Mouse (Mus musculus) activated CD4-positive, CD25-positive, alpha-beta regulatory T cell, adult 9 weeks (primary cell): ENCODE data around the gene Prr15l. TPM values are rescaled to one million over a fixed set of nuclear protein-coding genes. Genes with fewer than 3 reads are reported as not detected.

ENCODE experiments used
- polyA plus RNA-seq: library from polyadenylated mRNA; unstranded; fragments of 100-300 nt; shearing (Covaris generic); gene quantifications from one replicate; pipeline ENCODE4 v1.2.1, GENCODE M21; 2017

Prr15l gene
- polyA plus RNA-seq = 0.33 TPM

GRCm38 (mm10) chr11:96928088-96928487 is at the start of gene Prr15l:
TSS of gene Prr15l (plus strand) at chr11:96928104.

GRCm38 (mm10) chr11:96916044-96916884 is 11.6 kb upstream of the Prr15l start, which contains the start of gene Cdk5rap3:
TSS of gene Cdk5rap3 (minus strand) at chr11:96916496.

GRCm38 (mm10) chr11:96943746-96944304 is 15.9 kb downstream of the Prr15l start, which contains the start of gene Pnpo:
TSS of gene Pnpo (minus strand) at chr11:96943986.

GRCm38 (mm10) chr11:96982859-96983258 is 55.0 kb downstream of the Prr15l start, which contains the start of gene Sp2:
TSS of gene Sp2 (minus strand) at chr11:96982959.

Other genes with a start within 250 kb of the Prr15l start
- 35.1 TPM for gene Snx11, start 150.5 kb upstream of the Prr15l start, polyA plus RNA-seq
- gene Cbx1, start 139.0 kb upstream of the Prr15l start, polyA plus RNA-seq = 50.7 TPM
- 64.3 TPM for gene Nfe2l1, start 98.1 kb upstream of the Prr15l start, polyA plus RNA-seq
- 0.40 TPM for gene Copz2, start 78.2 kb upstream of the Prr15l start, polyA plus RNA-seq
- 86.8 TPM for gene Cdk5rap3, start 11.6 kb upstream of the Prr15l start, polyA plus RNA-seq
- 39.1 TPM for gene Pnpo, start 15.9 kb downstream of the Prr15l start, polyA plus RNA-seq
- 62.9 TPM for gene Sp2, start 54.9 kb downstream of the Prr15l start, polyA plus RNA-seq
- gene Sp6, start 85.3 kb downstream of the Prr15l start, polyA plus RNA-seq = 6.7 TPM
- 16.8 TPM for gene Scrn2, start 101.8 kb downstream of the Prr15l start, polyA plus RNA-seq
- gene Lrrc46, start 113.3 kb downstream of the Prr15l start, polyA plus RNA-seq = not detected
- 86.0 TPM for gene Mrpl10, start 113.5 kb downstream of the Prr15l start, polyA plus RNA-seq
- gene Osbpl7, start 122.5 kb downstream of the Prr15l start, polyA plus RNA-seq = 37.7 TPM
- gene Tbx21, start 187.2 kb downstream of the Prr15l start, polyA plus RNA-seq = 9.1 TPM
- gene Tbkbp1, start 223.4 kb downstream of the Prr15l start, polyA plus RNA-seq = 0.11 TPM